Mouse (Mus musculus) spleen, adult 2 months (tissue): Measurements from ENCODE around the gene Mdfi. TPM values are rescaled to one million over a fixed set of nuclear protein-coding genes. Genes with fewer than 3 reads are reported as not detected.

Experiments used
- DNase-seq, 2 experiments: peaks; one replicate each; pipeline versions ENCODE4 v3.0.0 to v3.0.0-alpha.2; 2012 to 2021; ENCODE audit warnings: low spot score in 2 of 2, low read depth in 1 of 2
- H3K27ac ChIP-seq: fragments of 200-500 bp; 2 replicates; pipeline ENCODE4 v1.5.1; 2012; ENCODE audit warnings: low read length, inconsistent platforms; ENCODE audit not compliant: insufficient read depth
- H3K27me3 ChIP-seq: fragments of 200-500 bp; 2 replicates; pipeline ENCODE4 v1.6.1; 2012; ENCODE audit warnings: mild to moderate bottlenecking, moderate library complexity, low read length, inconsistent platforms; ENCODE audit not compliant: control insufficient read depth, insufficient read depth
- H3K36me3 ChIP-seq: fragments of 200-500 bp; 2 replicates; pipeline ENCODE4 v1.6.1; 2012; ENCODE audit warnings: mild to moderate bottlenecking, low read length, inconsistent platforms; ENCODE audit not compliant: control insufficient read depth, insufficient read depth
- H3K4me1 ChIP-seq: fragments of 200-500 bp; 2 replicates; pipeline ENCODE4 v1.6.1; 2011; ENCODE audit warnings: inconsistent platforms; ENCODE audit not compliant: control insufficient read depth, insufficient read depth, insufficient read length
- H3K4me3 ChIP-seq: fragments of 200-500 bp; 2 replicates; pipeline ENCODE4 v1.5.1; 2011; ENCODE audit warnings: mild to moderate bottlenecking, inconsistent platforms; ENCODE audit not compliant: insufficient read depth, insufficient read length; ENCODE audit errors: extremely low read depth
- CTCF ChIP-seq: fragments of 200-500 bp; IDR thresholded peaks from 2 replicates; pipeline ENCODE4 v1.5.1; 2011; ENCODE audit warnings: mild to moderate bottlenecking, inconsistent platforms; ENCODE audit not compliant: insufficient read depth, insufficient read length, insufficient replicate concordance; ENCODE audit errors: extremely low read depth
- POLR2A ChIP-seq: fragments of 200-500 bp; IDR thresholded peaks from 2 replicates; pipeline ENCODE4 v1.6.1; 2011; ENCODE audit warnings: low read depth, low read length, inconsistent platforms
- WGBS: fragments of 180-500 bp; shearing (Covaris S2); methylation state at CpG from one replicate; pipeline ENCODE4 v1.1.7; 2018; 5-methylcytosine and 5-hydroxymethylcytosine counted together
- polyA plus RNA-seq: library from polyadenylated mRNA; depleted of rRNA; stranded (reverse); fragments of >200 nt; gene quantifications from 2 replicates; pipeline ENCODE4 v1.2.3, GENCODE M21; 2012

Gene Mdfi
- polyA plus RNA-seq, 1 experiment, result 7.1 TPM

DNA sequence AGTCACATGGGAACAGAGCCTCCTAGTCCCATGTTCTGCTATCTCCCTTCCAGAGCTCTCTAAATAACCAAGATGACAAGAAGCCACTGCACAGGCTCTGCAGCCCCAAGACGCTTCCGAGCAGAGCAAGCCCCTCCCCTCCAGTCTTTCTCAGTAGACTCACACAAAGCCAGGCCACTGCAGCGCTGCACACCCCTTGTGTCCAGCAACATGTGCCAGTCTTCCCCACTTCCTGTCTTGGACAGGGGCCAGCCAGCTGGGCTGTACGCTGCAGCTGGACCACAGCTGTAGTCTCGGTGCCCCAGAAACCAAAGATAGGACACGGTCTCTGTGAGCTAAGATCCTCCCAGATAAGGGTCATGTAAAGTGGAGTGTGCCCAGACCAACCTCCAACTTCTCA is 3.3 kb upstream of the Mdfi start:
- no peak overlapping the region for H3K27ac ChIP-seq
- 4% methylated on average over 6 of the region's 6 CpGs for WGBS
- no peaks in the 10 kb centered on the region for H3K36me3 ChIP-seq
- H3K4me3 ChIP-seq, result no peak overlapping the region
- TF ChIP-seq POLR2A (no peak), CTCF (no peak)
- peaks cover 18% of the 10 kb centered on the region for H3K27me3 ChIP-seq
- DNase-seq, result no peak
- H3K4me1 ChIP-seq, result peaks cover 2% of the 10 kb centered on the region

DNA sequence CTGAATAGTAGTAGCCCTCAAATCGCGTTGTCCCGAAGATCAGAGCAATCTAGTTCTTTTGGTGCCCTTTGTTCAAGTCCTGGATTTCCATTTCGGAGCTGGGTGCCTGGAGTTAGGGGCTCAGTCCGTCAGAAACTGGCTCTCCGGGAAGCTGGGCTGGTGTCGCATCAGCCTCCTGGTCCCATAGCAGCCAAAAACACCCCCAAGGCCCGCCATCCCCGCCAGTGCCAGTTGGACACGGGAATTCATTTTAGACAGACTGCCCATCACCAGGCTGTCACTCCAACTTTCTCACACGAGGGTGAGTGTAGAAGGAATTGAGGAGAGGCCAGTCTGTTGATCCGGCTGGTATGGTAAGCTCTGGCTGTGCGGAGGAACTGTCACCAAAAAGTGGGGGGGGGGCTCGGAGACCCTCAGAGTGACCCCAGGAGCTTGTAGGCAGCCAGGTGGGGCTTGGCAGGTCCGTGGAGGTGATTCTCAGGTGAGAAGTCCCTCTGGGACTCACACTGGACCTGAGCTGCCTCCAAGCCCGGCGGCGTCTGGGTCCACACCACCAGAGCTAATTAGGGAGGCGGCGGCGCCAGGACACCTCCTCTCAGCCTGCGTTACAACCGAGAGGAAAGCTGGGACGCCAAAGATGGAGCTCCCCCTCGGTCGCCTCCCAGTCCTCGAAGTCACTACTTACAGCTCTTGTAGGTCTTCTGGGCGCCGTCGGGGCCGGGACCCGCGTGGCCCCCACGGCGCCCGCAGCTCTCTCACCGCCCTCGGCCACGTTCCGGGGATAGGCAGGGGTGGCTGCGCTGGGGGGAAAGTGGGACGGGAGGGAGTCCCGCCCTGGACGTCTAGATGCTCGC is 636 bp downstream of the Mdfi start:
- H3K27me3 ChIP-seq, result peaks cover 22% of the 10 kb centered on the region
- WGBS, result 5% methylated on average over 45 of the region's 45 CpGs
- peak overlapping the region; percentile 6; the same call in 1 of the 2 replicates for H3K4me3 ChIP-seq
- no peak for DNase-seq
- TF ChIP-seq POLR2A (no peak), CTCF (no peak)
- no peak overlapping the region for H3K27ac ChIP-seq
- peaks cover 4% of the 10 kb centered on the region for H3K4me1 ChIP-seq
- H3K36me3 ChIP-seq, result no peaks in the 10 kb centered on the region

DNA sequence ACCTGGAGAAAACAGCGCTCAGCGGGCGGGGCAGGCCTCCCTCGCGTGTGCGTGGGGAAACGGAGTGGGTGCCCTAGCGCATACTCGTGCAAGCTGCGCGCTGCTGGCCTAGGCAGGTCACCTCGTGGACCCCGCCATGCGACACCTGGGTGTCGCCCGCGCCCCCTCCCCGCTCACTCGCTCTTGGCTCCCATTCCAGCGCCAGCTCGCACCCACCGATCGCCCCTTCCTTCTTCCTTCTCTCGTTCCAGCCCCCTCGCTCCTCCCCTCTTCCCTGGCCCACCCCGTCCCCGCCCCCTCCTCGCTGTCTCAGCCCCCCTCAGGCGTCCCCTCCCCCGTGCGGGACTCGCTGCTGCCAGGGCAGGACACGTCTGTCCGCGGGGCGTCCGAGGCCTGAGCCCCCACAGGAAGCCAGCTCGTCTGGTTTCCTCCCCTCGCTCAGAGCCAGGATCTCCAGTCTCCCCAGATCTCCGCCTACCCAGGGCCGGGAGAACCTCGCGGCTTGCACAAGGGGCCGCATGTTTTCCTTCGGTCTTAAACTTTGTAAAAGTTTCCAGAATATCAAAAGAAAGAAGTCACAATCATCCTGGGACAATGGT is 1.4 kb downstream of the Mdfi start:
- H3K27ac ChIP-seq, result no peak overlapping the region
- peak overlapping the region; percentile 47; the same call in 1 of the 2 replicates for H3K4me3 ChIP-seq
- DNase-seq, result no peak
- H3K36me3 ChIP-seq, result no peaks in the 10 kb centered on the region
- peaks cover 22% of the 10 kb centered on the region for H3K27me3 ChIP-seq
- peaks cover 4% of the 10 kb centered on the region for H3K4me1 ChIP-seq
- 2% methylated on average over 42 of the region's 45 CpGs for WGBS
- TF ChIP-seq CTCF (no peak), POLR2A (no peak)

DNA sequence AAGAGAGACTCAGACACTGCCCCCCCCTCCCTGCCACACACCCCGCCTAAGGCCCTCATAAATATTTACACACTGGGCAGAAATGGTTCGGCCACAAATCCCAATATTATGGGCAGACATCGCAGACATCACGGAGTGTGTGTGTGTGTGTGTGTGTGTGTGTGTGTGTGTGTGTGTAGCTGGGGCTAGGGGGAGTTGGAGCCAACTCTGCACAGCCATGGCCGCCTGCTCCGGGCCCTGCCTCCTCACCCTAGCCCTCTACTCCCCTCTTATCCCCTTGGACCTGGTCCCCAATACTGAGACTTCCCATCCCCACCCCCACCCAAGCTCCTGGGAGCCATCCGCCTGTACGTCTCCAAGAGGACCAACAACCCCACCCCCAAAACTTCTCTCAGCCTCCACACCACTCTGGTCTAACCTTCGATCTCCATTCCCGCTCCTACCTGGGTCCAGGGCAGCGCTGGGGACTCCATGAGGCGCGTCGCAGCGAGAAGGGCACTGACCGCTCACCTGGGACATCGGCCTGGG is 1.9 kb downstream of the Mdfi start:
- H3K4me3 ChIP-seq, result peak overlapping the region; percentile 47; the same call in 1 of the 2 replicates
- no peak for TF ChIP-seq CTCF
- peaks cover 22% of the 10 kb centered on the region for H3K27me3 ChIP-seq
- peaks cover 4% of the 10 kb centered on the region for H3K4me1 ChIP-seq
- H3K36me3 ChIP-seq, result no peaks in the 10 kb centered on the region
- no peak overlapping the region for H3K27ac ChIP-seq
- DNase-seq, result no peak
- 11% methylated on average over 17 of the region's 17 CpGs for WGBS

DNA sequence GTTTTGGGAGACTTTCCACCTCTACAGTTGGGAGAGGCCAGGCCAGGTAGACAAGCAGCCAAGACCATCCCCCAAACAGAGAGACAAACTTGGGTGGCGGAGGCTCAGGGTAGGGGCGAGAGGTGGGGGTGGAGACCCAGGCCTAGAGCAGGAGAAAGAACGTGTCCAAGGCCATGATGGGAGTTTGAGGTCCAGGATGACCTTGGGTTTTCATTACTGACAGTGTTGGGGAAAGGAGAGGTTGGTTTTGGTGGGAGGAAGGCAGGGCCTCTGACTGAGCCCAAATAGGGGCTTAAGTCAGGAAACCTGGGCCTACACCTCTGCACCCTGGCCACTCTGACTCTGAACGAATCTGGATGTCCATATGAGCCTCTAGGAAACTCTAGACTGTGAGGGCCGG is 2.7 kb downstream of the Mdfi start:
- DNase-seq, result no peak
- H3K36me3 ChIP-seq, result no peaks in the 10 kb centered on the region
- no peak overlapping the region for H3K4me3 ChIP-seq
- TF ChIP-seq POLR2A (no peak), CTCF (no peak)
- H3K27ac ChIP-seq, result no peak overlapping the region
- H3K27me3 ChIP-seq, result peaks cover 22% of the 10 kb centered on the region
- peaks cover 4% of the 10 kb centered on the region for H3K4me1 ChIP-seq
- 63% methylated on average over 5 of the region's 5 CpGs for WGBS

DNA sequence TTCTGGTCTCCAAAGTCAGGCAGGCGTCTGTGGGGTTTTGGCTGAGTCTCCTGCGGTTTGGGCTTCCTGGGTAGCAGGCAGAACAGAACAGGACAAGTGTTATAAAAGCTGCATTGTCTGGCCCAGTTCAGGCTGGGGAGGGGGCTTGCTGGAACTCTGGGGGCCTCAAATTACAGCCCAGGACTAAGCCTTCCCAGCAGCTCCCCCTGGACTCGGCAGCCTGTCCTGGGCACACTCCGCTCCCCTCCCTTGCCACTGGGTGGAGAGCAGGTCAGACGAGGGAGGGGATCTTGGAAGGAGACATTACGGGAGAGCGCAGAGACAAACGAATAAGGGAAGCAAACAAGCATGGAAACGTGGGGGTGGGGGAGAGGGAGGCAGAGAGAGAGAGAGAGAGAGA is 3.3 kb downstream of the Mdfi start:
- WGBS, result 59% methylated on average over 9 of the region's 9 CpGs

More for the DNA sequence above, 3.3 kb downstream of the Mdfi start:
- Histone ChIP-seq H3K4me3 (no peak overlapping the region), H3K4me1 (peaks cover 4% of the 10 kb centered on the region), H3K36me3 (no peaks in the 10 kb centered on the region), H3K27ac (no peak overlapping the region), H3K27me3 (peaks cover 22% of the 10 kb centered on the region)
- TF ChIP-seq POLR2A, result no peak
- no peak for TF ChIP-seq CTCF
- no peak for DNase-seq
